Mouse (Mus musculus) liver, adult 2 months (tissue): ENCODE data around the gene Med17.

Source experiments
- CTCF ChIP-seq: fragments of 200-500 bp; IDR thresholded peaks from 2 replicates; pipeline ENCODE4 v1.5.1; 2011; ENCODE audit warnings: low read depth, low read length, control low read depth
- POLR2A ChIP-seq: fragments of 200-500 bp; IDR thresholded peaks from 2 replicates; pipeline ENCODE4 v1.6.1; 2011; ENCODE audit warnings: low read length, control low read depth; ENCODE audit not compliant: insufficient read depth; ENCODE audit errors: extremely low read depth

GRCm38 (mm10) chr9:15254501-15254900 is 25.2 kb downstream of the Med17 start:
- TF ChIP-seq POLR2A (no peak), CTCF (no peak)
